Mouse (Mus musculus) midbrain, postnatal 0 days (tissue): ENCODE data around the gene Cd70. TPM values are rescaled to one million over a fixed set of nuclear protein-coding genes. Genes with fewer than 3 reads are reported as not detected.

Source experiments
- ATAC-seq: fragments of 200-750 bp; cut with Nextera tagmentation; 2 replicates; pipeline ENCODE4 v1.8.0; 2017; ENCODE audit warnings: moderate number of reproducible peaks, mild to moderate bottlenecking, moderate TSS enrichment, moderate library complexity; ENCODE audit not compliant: low FRiP score
- DNase-seq: peaks from one replicate; pipeline ENCODE4 v3.0.0-alpha.2; 2015; ENCODE audit warnings: low spot score
- H3K27ac ChIP-seq: fragments of 300-500 bp; sonication (generic); 2 replicates; pipeline ENCODE4 v1.5.1; 2014; ENCODE audit warnings: low read depth, mild to moderate bottlenecking, low read length, mixed read lengths
- H3K27me3 ChIP-seq: fragments of 300-500 bp; sonication (generic); 2 replicates; pipeline ENCODE4 v1.6.1; 2014; ENCODE audit warnings: low read length, control low read depth, mixed read lengths; ENCODE audit not compliant: insufficient read depth
- H3K36me3 ChIP-seq: fragments of 300-500 bp; sonication (generic); 2 replicates; pipeline ENCODE4 v1.6.1; 2014; ENCODE audit warnings: low read length, control low read depth, mixed read lengths; ENCODE audit not compliant: insufficient read depth
- H3K4me1 ChIP-seq: fragments of 300-500 bp; sonication (generic); 2 replicates; pipeline ENCODE4 v1.6.1; 2014; ENCODE audit warnings: mild to moderate bottlenecking, control low read depth, antibody characterized with exemption, low read length, mixed read lengths; ENCODE audit not compliant: insufficient read depth
- H3K4me2 ChIP-seq: fragments of 300-500 bp; sonication (generic); 2 replicates; pipeline ENCODE4 v1.6.1; 2014; ENCODE audit warnings: low read depth, mild to moderate bottlenecking, low read length, mixed read lengths; ENCODE audit not compliant: poor library complexity, severe bottlenecking
- H3K4me3 ChIP-seq: fragments of 300-500 bp; sonication (generic); 2 replicates; pipeline ENCODE4 v1.5.1; 2014; ENCODE audit warnings: low read depth, mild to moderate bottlenecking, low read length, moderate library complexity
- H3K9ac ChIP-seq: fragments of 300-500 bp; sonication (generic); replicated peaks from 2 replicates; pipeline ENCODE4 v1.6.1; 2014; ENCODE audit warnings: mild to moderate bottlenecking, low read length, moderate library complexity, mixed read lengths; ENCODE audit not compliant: poor library complexity, severe bottlenecking
- H3K9me3 ChIP-seq: fragments of 300-500 bp; sonication (generic); 2 replicates; pipeline ENCODE4 v1.6.1; 2016; ENCODE audit warnings: low read length, control low read depth
- CTCF ChIP-seq: IDR thresholded peaks from 2 replicates; pipeline ENCODE4 v1.5.1; 2016; ENCODE audit warnings: antibody characterized with exemption, mild to moderate bottlenecking
- WGBS: fragments of 180-500 bp; shearing (Covaris S2); extraction: QIAGEN DNeasy Blood & Tissue Kit; methylation state at CpG from one replicate; pipeline ENCODE4 v1.1.7; 2014; 5-methylcytosine and 5-hydroxymethylcytosine counted together
- polyA plus RNA-seq: library from polyadenylated mRNA; unstranded; fragments of >200 nt; fragmentation: Nextera tagmentation; extraction: Ambion mirVana; gene quantifications from 2 replicates; pipeline ENCODE4 v1.2.1, GENCODE M21; 2015
- total RNA-seq: library from RNA; depleted of rRNA; stranded (reverse); fragments of >200 nt; gene quantifications from 2 replicates; pipeline ENCODE4 v1.2.3, GENCODE M21; 2014

The Cd70 gene
- total and polyA plus RNA-seq, 2 experiments from 2014 or later, result 0.82 to 1.2 TPM

GRCm38 (mm10) chr17:57118524-57119349 is 30.8 kb downstream of the Cd70 start:
- no peak overlapping the region for H3K9ac ChIP-seq
- no peaks in the 10 kb centered on the region for H3K27me3 ChIP-seq
- DNase-seq (no peak), ATAC-seq (no peak)
- no peak overlapping the region for H3K4me2 ChIP-seq
- no peaks in the 10 kb centered on the region for H3K4me1 ChIP-seq
- no peak overlapping the region for H3K4me3 ChIP-seq
- 3% methylated on average over 11 of the region's 11 CpGs for WGBS
- H3K27ac ChIP-seq, result no peak overlapping the region
- no peaks in the 10 kb centered on the region for H3K36me3 ChIP-seq
- no peaks in the 10 kb centered on the region for H3K9me3 ChIP-seq
- TF ChIP-seq CTCF, result no peak

DNA sequence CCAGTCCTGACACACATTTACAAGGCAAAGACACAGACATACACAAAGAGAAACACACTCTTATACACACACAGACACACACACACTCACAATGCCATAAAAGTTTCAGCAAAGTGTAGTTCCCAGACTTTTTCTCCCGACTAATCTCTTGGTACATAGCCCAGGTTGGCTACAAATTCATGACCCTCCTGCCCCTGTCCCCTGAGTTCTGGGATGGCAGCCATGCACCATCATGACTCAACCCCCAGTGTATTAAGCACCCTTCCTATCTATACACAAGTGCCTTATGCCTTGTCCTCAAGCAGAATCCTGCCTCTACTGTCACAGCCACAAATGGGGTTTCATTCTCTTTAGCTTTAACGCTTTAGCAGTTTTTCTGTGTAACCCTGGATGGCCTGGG is 32.8 kb downstream of the Cd70 start:
- no peaks in the 10 kb centered on the region for H3K9me3 ChIP-seq
- H3K4me1 ChIP-seq, result no peaks in the 10 kb centered on the region
- H3K36me3 ChIP-seq, result no peaks in the 10 kb centered on the region
- TF ChIP-seq CTCF, result no peak
- WGBS, result 72% methylated on average over 2 of the region's 2 CpGs
- H3K4me2 ChIP-seq, result no peak overlapping the region
- no peaks in the 10 kb centered on the region for H3K27me3 ChIP-seq
- H3K4me3 ChIP-seq, result no peak overlapping the region
- ATAC-seq (no peak), DNase-seq (no peak)
- H3K27ac ChIP-seq, result no peak overlapping the region
- H3K9ac ChIP-seq, result no peak overlapping the region

DNA sequence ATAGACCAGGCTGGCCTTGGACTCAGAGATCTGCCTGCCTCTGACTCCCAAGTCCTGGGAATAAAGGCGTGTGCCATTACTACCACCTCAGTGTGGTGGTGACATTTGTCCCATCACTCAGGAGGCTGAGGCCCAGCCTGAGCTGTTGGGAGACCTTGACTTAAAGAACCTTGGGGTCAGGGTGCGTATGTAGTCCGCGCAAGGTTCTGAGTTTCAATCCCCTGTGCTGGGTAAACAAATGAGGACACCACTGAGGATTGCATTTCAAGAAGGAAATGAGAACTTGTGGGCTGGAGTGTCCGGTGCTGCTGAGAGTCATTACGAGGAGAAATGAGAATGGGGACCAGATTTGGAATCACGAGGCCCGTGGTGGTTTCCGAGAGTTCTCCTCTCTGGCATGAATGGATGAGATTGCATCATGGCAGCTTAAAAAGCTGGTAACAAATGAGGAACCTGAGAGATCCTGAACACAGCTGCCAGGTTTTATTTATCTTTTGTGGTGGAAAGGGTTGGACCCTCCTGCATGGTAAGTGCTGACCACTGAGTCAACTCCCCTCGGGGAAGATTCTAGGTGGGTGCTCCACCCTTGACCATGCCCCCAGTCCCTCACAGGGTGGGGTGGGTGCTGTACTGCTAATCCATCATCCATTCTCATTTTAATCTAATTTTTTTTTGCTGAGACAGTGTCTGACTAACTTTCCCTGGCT is 36.7 kb downstream of the Cd70 start:
- no peak overlapping the region for H3K9ac ChIP-seq
- H3K4me1 ChIP-seq, result no peaks in the 10 kb centered on the region
- H3K27me3 ChIP-seq, result no peaks in the 10 kb centered on the region
- no peaks in the 10 kb centered on the region for H3K9me3 ChIP-seq
- 93% methylated on average over 10 of the region's 10 CpGs for WGBS
- H3K4me3 ChIP-seq, result no peak overlapping the region
- H3K4me2 ChIP-seq, result no peak overlapping the region
- TF ChIP-seq CTCF, result no peak
- no peaks in the 10 kb centered on the region for H3K36me3 ChIP-seq
- no peak overlapping the region for H3K27ac ChIP-seq
- no peak for ATAC-seq
- DNase-seq, result no peak

- H3K9me3 ChIP-seq, result no peaks in the 10 kb centered on the region
- H3K27me3 ChIP-seq, result no peaks in the 10 kb centered on the region
- DNase-seq (no peak), ATAC-seq (no peak)
- H3K4me1 ChIP-seq, result peaks cover 2% of the 10 kb centered on the region; the same call in 1 of the 2 replicates
- H3K36me3 ChIP-seq, result no peaks in the 10 kb centered on the region
- H3K4me2 ChIP-seq, result no peak overlapping the region
- no peak overlapping the region for H3K4me3 ChIP-seq
- no peak overlapping the region for H3K9ac ChIP-seq
- WGBS, result 76% methylated on average over 1 of the region's 1 CpGs
- no peak overlapping the region for H3K27ac ChIP-seq
- no peak for TF ChIP-seq CTCF
These were observed 39.6 kb downstream of the Cd70 start for GRCm38 (mm10) chr17:57110005-57110404.

DNA sequence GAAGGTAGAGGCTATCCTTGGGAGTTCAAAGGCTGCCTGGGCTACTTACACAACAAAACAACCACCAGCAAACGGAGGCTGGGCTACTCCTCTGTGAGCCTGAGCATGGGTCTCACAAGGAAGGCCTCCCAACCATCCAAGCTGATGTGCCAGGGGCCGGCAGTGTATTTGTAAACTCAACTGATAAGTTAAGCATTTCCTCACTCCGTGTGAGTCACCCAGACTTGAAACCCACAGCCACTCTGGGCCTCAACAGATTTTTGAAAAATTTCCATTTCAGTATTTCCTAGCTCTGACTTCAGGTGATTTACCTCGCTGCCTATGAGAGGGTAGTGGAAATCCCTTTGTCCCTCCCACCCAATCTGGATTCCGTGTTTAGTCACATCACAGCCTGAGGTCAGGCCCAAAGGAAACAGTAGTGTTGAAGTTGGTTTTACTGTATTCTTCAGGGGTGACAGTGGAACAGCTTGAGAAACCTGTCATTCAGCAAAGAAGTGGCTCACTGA is 40.9 kb downstream of the Cd70 start:
- ATAC-seq (no peak), DNase-seq (no peak)
- WGBS, result 56% methylated on average over 5 of the region's 5 CpGs

More for the DNA sequence above, 40.9 kb downstream of the Cd70 start:
- Histone ChIP-seq H3K4me3 (no peak overlapping the region), H3K9me3 (no peaks in the 10 kb centered on the region), H3K27ac (no peak overlapping the region), H3K36me3 (no peaks in the 10 kb centered on the region), H3K4me2 (no peak overlapping the region), H3K4me1 (peaks cover 2% of the 10 kb centered on the region; the same call in 1 of the 2 replicates), H3K27me3 (no peaks in the 10 kb centered on the region), H3K9ac (no peak overlapping the region)
- no peak for TF ChIP-seq CTCF
